Mouse (Mus musculus) cerebellum, adult 9-10 months (tissue): Measurements from ENCODE around the gene Tm6sf2.
A peak's percentile ranks its signal among the peaks of the same experiment; 100 is the strongest.

Experiments
- DNase-seq: peaks from one replicate; pipeline ENCODE4 v3.0.0; 2022

The Tm6sf2 gene

GRCm38 (mm10) chr8:70089296-70089960 is 16.7 kb downstream of the Tm6sf2 start:
- no peak for DNase-seq

- no peak for DNase-seq
These were observed 20.1 kb downstream of the Tm6sf2 start for GRCm38 (mm10) chr8:70092786-70093185.

GRCm38 (mm10) chr8:70099276-70099675 is 26.6 kb downstream of the Tm6sf2 start:
- DNase-seq = no peak

GRCm38 (mm10) chr8:70100241-70100640 is 27.5 kb downstream of the Tm6sf2 start:
- no peak for DNase-seq

GRCm38 (mm10) chr8:70104506-70104905 is 31.8 kb downstream of the Tm6sf2 start:
- peak; percentile 48 for DNase-seq

- no peak for DNase-seq
These were observed 32.2 kb downstream of the Tm6sf2 start for GRCm38 (mm10) chr8:70104922-70105321.

- DNase-seq = no peak
These were observed 37.7 kb downstream of the Tm6sf2 start for GRCm38 (mm10) chr8:70110451-70110850.

GRCm38 (mm10) chr8:70111192-70111795 is 38.6 kb downstream of the Tm6sf2 start:
- no peak for DNase-seq

- no peak for DNase-seq
These were observed 39.8 kb downstream of the Tm6sf2 start for GRCm38 (mm10) chr8:70112401-70113016.

- DNase-seq = no peak
These were observed 41.8 kb downstream of the Tm6sf2 start for GRCm38 (mm10) chr8:70114488-70114887.

- no peak for DNase-seq
These were observed 42.2 kb downstream of the Tm6sf2 start for GRCm38 (mm10) chr8:70114892-70115291.

GRCm38 (mm10) chr8:70117611-70118010 is 44.9 kb downstream of the Tm6sf2 start:
- DNase-seq = no peak

GRCm38 (mm10) chr8:70118726-70119700 is 46.3 kb downstream of the Tm6sf2 start:
- no peak for DNase-seq

- peak; percentile 90 for DNase-seq
These were observed 47.9 kb downstream of the Tm6sf2 start, which contains the start of gene Ncan for GRCm38 (mm10) chr8:70120667-70121066. TSS of gene Ncan (minus strand) at chr8:70120873.

- DNase-seq = no peak
These were observed 50.1 kb downstream of the Tm6sf2 start for GRCm38 (mm10) chr8:70122863-70123262.

GRCm38 (mm10) chr8:70124992-70125391 is 52.3 kb downstream of the Tm6sf2 start:
- no peak for DNase-seq

GRCm38 (mm10) chr8:70128435-70128834 is 55.7 kb downstream of the Tm6sf2 start:
- DNase-seq = no peak

GRCm38 (mm10) chr8:70129309-70129952 is 56.7 kb downstream of the Tm6sf2 start:
- peak; percentile 61 for DNase-seq
